Mouse (Mus musculus): ENCODE measurements around the gene Npnt.

Npnt gene

GRCm38 (mm10) chr3:132949791-132950528, at the start of gene Npnt:
Gene Npnt (minus strand): TSS chr3:132950291.
- DNase-seq = peak; percentile 35

DNA sequence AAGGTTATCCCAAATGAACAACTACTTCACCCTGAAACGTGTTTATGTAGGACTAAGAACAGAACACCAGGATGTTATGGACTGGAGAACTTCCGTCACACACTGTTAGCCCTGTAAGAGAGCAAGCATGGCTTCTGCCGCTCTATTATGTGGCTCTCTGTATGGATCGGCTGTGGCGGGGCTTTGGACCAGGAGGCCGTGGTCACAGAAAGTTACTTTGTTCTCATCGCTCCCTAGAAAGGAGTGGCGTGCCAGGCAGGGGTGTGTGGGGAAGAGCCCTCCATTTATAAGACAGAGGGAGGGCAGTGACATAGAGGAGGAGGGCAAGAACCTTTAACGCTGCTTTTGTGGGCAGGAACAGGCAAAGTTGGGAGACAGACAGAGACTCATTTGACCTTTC, 46.2 kb upstream of the Npnt start:
- no peak for DNase-seq

- DNase-seq = no peak
Measured at GRCm38 (mm10) chr3:132995904-132996267, 45.8 kb upstream of the Npnt start.

GRCm38 (mm10) chr3:132995172-132995903, 45.2 kb upstream of the Npnt start:
- DNase-seq = no peak

GRCm38 (mm10) chr3:132986188-132986587, 36.1 kb upstream of the Npnt start:
- no peak for DNase-seq

DNA sequence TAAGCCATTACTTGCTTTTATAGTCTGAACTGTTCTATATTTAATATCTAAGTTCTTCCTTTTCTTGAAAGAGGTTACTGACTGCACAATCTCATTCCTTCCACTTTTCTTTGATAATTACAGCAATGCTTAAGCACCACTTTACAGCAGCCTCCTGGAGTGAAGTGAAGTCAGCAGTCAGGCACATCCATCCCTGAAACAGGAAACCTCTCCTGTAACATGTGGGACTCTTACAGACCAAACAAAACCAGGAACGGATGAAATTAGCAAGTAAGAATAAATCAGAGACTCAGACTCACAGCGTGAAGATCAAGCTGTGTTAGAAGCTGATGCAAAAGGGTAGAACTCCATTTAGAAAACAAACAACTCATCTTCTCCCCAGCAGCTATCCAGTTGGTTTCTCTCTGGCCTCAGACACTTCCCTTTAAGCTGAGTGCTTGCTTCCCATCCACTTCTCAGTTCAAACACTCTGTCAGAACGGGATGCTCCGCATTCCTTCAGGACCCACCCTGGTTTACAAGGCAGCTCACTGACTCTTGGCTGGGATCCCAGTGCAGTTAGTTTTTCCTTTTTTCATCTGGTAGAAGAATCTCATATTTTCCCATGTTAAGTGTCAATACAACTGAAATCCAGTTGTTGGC, 33.9 kb upstream of the Npnt start:
- no peak for DNase-seq

- DNase-seq = no peak
Measured at GRCm38 (mm10) chr3:132981968-132982367, 31.9 kb upstream of the Npnt start.

DNA sequence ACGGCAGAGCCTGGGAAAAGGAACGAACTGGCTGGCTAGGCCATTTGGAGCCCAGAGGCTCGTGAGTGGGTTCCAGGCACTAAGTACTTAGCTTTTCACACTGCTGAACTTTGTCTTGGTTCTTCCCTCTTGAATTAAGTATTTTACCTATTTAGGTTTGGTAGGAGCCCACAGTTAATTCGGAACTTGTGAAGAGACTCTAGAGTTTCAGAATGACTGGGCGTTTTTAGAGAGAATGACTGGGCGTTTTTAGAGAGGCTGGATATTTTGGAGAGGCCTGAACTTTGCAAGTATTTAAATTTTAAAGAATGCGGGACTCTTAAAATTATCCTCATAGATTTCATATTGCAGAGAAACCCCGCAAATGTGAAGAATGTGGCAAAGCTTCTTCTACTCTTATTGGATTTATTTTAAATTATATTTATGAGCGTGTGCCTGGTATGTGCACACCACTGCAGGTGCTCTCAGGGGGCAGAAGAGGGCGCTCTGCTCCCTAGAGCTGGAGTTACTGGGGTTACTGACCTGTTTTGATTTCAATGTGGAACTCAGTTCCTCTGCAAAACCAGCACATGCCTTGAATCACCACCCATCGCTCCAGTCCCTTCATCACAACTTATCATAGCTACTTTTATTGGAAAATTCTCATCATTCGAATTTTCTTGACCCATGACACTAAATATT, 29.8 kb upstream of the Npnt start:
- DNase-seq = no peak

- DNase-seq = no peak
Measured at GRCm38 (mm10) chr3:132966255-132966654, 16.2 kb upstream of the Npnt start.

- no peak for DNase-seq
Measured at GRCm38 (mm10) chr3:132964715-132965507, 14.8 kb upstream of the Npnt start.

- no peak for DNase-seq
Measured at GRCm38 (mm10) chr3:132962631-132963361, 12.7 kb upstream of the Npnt start.

GRCm38 (mm10) chr3:132950529-132950880, 414 bp upstream of the Npnt start:
- no peak for DNase-seq

DNA sequence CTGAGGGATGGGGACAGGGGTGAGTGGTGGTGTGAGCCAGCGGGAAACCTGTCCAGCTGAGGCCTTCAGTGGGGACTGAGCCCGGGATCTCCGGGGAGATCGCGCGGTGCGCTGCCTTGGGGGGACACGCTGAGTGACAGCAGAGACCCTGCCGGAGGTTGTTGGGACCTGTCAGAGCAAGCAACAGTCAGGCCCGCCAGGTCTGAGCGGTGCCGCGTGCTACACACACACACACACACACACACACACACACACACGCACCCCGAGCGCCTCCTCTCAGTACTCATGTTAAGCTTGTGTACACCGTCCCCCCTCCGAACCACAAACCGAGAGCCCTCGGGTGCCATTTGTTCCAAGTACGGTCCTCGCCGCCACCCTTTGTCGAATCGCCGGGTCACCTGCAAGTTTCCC, 706 bp downstream of the Npnt start:
- peak; percentile 29 for DNase-seq

- DNase-seq = no peak
Measured at GRCm38 (mm10) chr3:132948298-132948795, 1.7 kb downstream of the Npnt start.

- DNase-seq = no peak
Measured at GRCm38 (mm10) chr3:132946086-132946485, 4.0 kb downstream of the Npnt start.

- no peak for DNase-seq
Measured at GRCm38 (mm10) chr3:132945669-132946068, 4.4 kb downstream of the Npnt start.

- no peak for DNase-seq
Measured at GRCm38 (mm10) chr3:132944609-132945008, 5.5 kb downstream of the Npnt start.

- no peak for DNase-seq
Measured at GRCm38 (mm10) chr3:132944193-132944592, 5.9 kb downstream of the Npnt start.

GRCm38 (mm10) chr3:132942778-132943177, 7.3 kb downstream of the Npnt start:
- no peak for DNase-seq

- no peak for DNase-seq
Measured at GRCm38 (mm10) chr3:132940181-132940990, 9.7 kb downstream of the Npnt start.

GRCm38 (mm10) chr3:132939006-132939405, 11.1 kb downstream of the Npnt start:
- no peak for DNase-seq
